Mouse (Mus musculus) forebrain, embryonic 15.5 days (tissue): Measurements from ENCODE around the gene Ctc1. TPM values are rescaled to one million over a fixed set of nuclear protein-coding genes. Genes with fewer than 3 reads are reported as not detected.

Experiments
- ATAC-seq: fragments of 200-750 bp; cut with Nextera tagmentation; replicated peaks from 2 replicates; pipeline ENCODE4 v1.8.0; 2017; ENCODE audit warnings: mild to moderate bottlenecking, moderate TSS enrichment, moderate library complexity
- H3K27ac ChIP-seq: fragments of 300-500 bp; sonication (generic); replicated peaks from 2 replicates; pipeline ENCODE4 v1.5.1; 2015; ENCODE audit warnings: mild to moderate bottlenecking, inconsistent platforms
- H3K27me3 ChIP-seq: fragments of 300-500 bp; sonication (generic); 2 replicates; pipeline ENCODE4 v1.6.1; 2015; ENCODE audit warnings: inconsistent platforms
- H3K36me3 ChIP-seq: fragments of 300-500 bp; sonication (generic); 2 replicates; pipeline ENCODE4 v1.6.1; 2015; ENCODE audit warnings: mild to moderate bottlenecking, inconsistent platforms
- H3K4me1 ChIP-seq: fragments of 300-500 bp; sonication (generic); 2 replicates; pipeline ENCODE4 v1.6.1; 2015; ENCODE audit warnings: inconsistent platforms
- H3K4me2 ChIP-seq: fragments of 300-500 bp; sonication (generic); replicated peaks from 2 replicates; pipeline ENCODE4 v1.6.1; 2015; ENCODE audit warnings: mild to moderate bottlenecking, inconsistent platforms
- H3K4me3 ChIP-seq: fragments of 300-500 bp; sonication (generic); 2 replicates; pipeline ENCODE4 v1.5.1; 2015; ENCODE audit warnings: mild to moderate bottlenecking, inconsistent platforms
- H3K9ac ChIP-seq: fragments of 300-500 bp; sonication (generic); replicated peaks from 2 replicates; pipeline ENCODE4 v1.6.1; 2015; ENCODE audit warnings: mild to moderate bottlenecking, inconsistent platforms
- H3K9me3 ChIP-seq: fragments of 300-500 bp; sonication (generic); 2 replicates; pipeline ENCODE4 v1.6.1; 2016; ENCODE audit warnings: inconsistent platforms
- WGBS: fragments of 180-500 bp; shearing (Covaris S2); methylation state at CpG from one replicate; pipeline ENCODE4 v1.1.7; 2015; ENCODE audit warnings: mixed read lengths; 5-methylcytosine and 5-hydroxymethylcytosine counted together
- microRNA-seq: library from miRNA; unstranded; fragments of <30 nt; microRNA quantifications from one replicate; pipeline ENCODE4, GENCODE M21; 2016
- polyA plus RNA-seq: library from polyadenylated mRNA; unstranded; fragments of >200 nt; fragmentation: Nextera tagmentation; extraction: Ambion mirVana; gene quantifications from 2 replicates; pipeline ENCODE4 v1.2.1, GENCODE M21; 2015

Gene Ctc1
- polyA plus RNA-seq, 1 experiment from 2014 or later = 65.9 TPM

DNA sequence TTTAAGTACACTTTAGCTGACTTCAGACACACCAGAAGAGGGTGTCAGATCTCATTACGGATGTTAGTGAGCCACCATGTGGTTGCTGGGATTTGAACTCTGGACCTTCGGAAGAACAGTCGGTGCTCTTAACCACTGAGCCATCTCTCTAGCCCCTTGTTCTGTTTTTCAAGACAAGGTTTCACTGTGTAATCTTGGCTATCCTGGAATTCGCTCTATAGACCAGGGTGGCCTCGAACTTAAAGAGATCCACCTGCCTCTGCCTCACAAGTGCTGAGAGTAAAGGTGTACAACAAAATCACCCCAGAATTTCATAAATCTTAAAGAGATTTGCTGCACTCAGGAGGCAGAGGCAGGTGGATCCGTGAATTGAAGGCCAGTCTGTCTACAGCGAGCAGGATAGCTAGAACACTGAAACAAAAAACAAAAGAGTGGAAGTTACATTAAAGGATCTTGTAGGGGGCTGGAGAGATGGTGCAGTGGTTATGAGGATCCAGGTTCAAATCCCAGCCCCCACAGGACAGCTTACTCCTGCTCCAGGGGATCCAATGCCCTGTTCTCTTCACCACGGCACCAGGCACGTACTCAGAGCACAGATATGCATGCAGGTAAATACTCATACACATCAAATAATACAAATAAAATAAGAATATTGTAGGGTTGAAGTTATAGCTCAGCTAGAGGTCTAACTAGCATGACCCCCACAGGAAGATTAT is 60.2 kb downstream of the Ctc1 start:
- H3K4me2 ChIP-seq = no peak overlapping the region
- H3K27ac ChIP-seq = no peak overlapping the region
- H3K9me3 ChIP-seq = no peaks in the 10 kb centered on the region
- no peaks in the 10 kb centered on the region for H3K36me3 ChIP-seq
- 39% methylated on average over 9 of the region's 9 CpGs for WGBS
- H3K4me3 ChIP-seq = no peak overlapping the region
- ATAC-seq = no peak
- no peak overlapping the region for H3K9ac ChIP-seq
- no peaks in the 10 kb centered on the region for H3K27me3 ChIP-seq
- peaks cover 29% of the 10 kb centered on the region for H3K4me1 ChIP-seq

DNA sequence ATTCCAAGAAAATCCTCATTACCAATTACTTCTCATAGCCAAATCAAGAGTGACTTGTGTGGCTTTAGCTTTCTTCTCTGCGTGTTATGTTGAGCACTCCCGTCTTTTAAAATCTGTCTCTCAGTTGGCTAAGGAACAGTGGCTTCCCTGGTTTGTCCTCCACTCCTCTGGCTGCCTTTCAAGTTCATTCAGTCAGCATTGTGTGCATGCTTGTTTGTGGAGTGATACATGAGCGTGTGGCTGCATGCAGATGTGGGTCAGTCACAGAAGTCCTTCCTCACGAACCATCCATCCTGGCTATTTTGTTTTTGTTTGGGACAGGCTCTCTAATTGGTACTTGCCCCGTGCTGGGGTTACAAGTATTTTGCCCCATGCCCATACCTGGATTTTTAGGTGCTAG is 60.9 kb downstream of the Ctc1 start:
- no peaks in the 10 kb centered on the region for H3K9me3 ChIP-seq
- H3K9ac ChIP-seq = no peak overlapping the region
- H3K4me1 ChIP-seq = peaks cover 23% of the 10 kb centered on the region
- no peak overlapping the region for H3K27ac ChIP-seq
- ATAC-seq = no peak
- H3K36me3 ChIP-seq = no peaks in the 10 kb centered on the region
- no peaks in the 10 kb centered on the region for H3K27me3 ChIP-seq
- WGBS = 55% methylated on average over 5 of the region's 5 CpGs
- no peak overlapping the region for H3K4me3 ChIP-seq
- no peak overlapping the region for H3K4me2 ChIP-seq

DNA sequence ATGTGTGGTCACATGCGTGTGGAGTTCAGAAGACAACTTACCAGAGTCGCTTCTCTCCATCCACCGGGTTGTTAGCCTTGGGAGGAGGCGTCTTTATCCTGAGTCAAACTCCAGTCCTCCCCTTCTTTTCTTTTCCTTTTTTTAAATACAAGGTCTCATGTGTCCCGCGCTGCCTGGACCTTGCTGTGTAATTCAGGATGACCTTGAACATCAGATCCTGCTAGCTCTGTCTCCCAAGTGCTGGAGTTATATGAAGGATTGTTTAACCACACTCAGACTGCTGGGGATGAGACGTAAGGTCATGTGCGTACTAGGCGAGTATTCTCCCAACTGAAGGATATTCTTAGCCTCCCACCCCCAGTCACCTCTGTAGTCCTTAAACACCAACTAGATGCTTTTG is 61.6 kb downstream of the Ctc1 start:
- H3K4me2 ChIP-seq = no peak overlapping the region
- 86% methylated on average over 9 of the region's 9 CpGs for WGBS

DNA sequence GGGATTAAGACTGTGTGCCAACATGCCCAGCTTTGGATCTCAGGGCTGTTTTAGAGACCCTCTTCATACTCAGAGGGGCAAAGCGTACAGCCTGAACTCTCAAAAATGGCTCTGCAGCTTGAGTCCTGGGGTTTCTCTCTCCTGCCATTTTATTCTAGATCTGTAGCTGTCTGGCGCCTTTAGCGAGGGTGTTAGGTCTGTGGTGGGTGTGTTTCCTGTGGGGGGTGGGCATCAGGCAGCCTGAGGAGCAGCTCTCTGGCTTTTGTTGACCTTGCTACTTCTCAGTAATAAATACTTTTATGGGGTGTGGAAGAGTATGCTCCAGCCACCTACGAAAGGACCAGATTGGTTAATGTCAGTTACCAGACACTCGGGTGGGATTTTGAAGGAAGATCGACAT is 62.3 kb downstream of the Ctc1 start:
- no peak overlapping the region for H3K27ac ChIP-seq
- ATAC-seq = no peak
- 89% methylated on average over 6 of the region's 6 CpGs for WGBS
- no peaks in the 10 kb centered on the region for H3K9me3 ChIP-seq
- peaks cover 11% of the 10 kb centered on the region for H3K4me1 ChIP-seq
- no peaks in the 10 kb centered on the region for H3K36me3 ChIP-seq
- H3K27me3 ChIP-seq = no peaks in the 10 kb centered on the region
- no peak overlapping the region for H3K4me3 ChIP-seq
- no peak overlapping the region for H3K4me2 ChIP-seq
- no peak overlapping the region for H3K9ac ChIP-seq

More for the DNA sequence above, 61.6 kb downstream of the Ctc1 start:
- Histone ChIP-seq H3K9ac (no peak overlapping the region), H3K4me3 (no peak overlapping the region), H3K27ac (no peak overlapping the region), H3K4me1 (peaks cover 16% of the 10 kb centered on the region), H3K9me3 (no peaks in the 10 kb centered on the region), H3K27me3 (no peaks in the 10 kb centered on the region), H3K36me3 (no peaks in the 10 kb centered on the region)
- ATAC-seq = no peak

DNA sequence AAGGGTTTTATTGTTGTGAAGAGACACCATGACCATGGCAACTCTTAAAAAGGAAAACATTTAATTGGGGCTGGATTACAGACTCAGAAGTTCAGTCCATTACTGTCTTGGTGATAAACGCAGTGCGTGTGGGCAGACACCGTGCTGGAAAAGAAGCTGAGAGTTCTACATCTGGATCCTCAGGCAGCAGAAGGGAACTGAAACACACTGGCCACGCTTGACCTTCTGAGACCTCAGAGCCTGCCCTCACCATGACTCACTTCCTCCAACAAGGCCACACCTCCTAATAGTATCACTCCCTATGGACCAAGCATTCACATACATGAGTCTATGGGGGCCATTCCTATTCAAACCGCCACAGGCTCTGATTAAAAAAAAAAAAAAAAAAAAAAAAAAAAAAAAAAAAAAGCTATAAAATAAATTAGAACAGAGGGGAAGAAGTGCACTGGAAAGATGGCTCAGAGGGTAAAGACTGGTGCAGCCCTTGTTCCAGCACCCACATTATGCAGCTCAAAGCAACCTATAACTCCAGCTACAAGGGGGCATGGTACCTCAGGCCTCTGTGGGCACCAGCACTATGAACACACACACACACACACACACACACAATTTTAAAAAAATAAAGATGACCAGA is 63.2 kb downstream of the Ctc1 start:
- 78% methylated on average over 5 of the region's 5 CpGs for WGBS
- no peak overlapping the region for H3K9ac ChIP-seq

DNA sequence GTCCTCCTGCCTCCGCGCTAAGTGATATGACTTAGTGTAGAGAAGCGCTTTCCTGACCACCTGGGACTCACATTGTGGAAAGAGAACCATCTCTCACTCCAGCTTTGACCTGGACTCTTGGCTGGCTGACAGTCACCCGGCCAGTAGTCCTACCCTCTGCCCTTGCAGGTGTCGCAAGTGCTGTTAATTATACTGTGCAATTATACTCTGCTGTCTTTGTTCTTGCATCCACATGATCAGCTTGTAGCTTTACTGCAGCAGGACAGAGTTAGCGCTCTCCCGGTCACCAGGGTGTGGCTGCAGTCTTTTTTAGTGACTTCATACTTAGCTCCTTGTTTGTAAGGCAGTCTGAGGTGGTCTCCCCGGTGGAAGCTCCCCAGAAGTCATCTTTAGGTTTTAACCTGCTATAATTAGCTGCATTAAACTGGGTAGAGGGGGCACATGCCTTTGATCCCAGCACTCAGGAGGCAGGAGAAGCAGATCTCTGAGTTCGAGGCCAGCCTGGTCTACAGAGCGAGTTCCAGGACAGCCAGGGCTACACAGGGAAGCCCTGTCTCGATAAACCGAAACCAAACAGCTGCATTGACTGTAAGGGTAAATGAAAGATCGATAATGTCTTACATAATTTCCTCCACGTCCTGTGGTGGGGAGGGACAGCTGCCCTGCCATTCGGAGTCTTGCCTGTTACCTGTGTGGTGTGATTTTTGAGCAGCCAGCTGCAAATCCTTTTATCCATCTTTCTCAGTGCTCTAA is 64.6 kb downstream of the Ctc1 start:
- no peak overlapping the region for H3K9ac ChIP-seq

More for the DNA sequence above, 63.2 kb downstream of the Ctc1 start:
- Histone ChIP-seq H3K4me2 (no peak overlapping the region), H3K27me3 (no peaks in the 10 kb centered on the region), H3K9me3 (no peaks in the 10 kb centered on the region), H3K4me1 (peaks cover 5% of the 10 kb centered on the region), H3K27ac (no peak overlapping the region), H3K36me3 (no peaks in the 10 kb centered on the region), H3K4me3 (no peak overlapping the region)
- ATAC-seq = no peak

DNA sequence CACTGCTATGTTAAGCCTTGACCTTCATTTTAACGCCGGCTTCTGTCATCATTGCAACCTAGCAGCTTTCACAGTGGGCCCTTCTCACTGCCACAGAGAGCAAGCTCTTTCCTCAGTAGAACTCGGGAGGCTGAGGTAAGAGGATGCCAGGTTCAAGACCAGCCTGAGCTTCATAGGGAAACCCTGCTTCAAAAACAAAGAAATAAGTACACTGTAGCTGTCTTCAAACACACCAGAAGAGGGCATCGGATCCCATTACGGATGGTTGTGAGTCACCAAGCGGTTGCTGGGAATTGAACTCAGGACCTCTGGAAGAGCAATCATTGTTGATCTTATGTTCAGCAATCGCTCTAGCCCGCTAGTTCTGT is 65.1 kb downstream of the Ctc1 start:
- H3K36me3 ChIP-seq = no peaks in the 10 kb centered on the region
- H3K27me3 ChIP-seq = no peaks in the 10 kb centered on the region
- no peaks in the 10 kb centered on the region for H3K4me1 ChIP-seq
- 87% methylated on average over 8 of the region's 8 CpGs for WGBS
- H3K4me3 ChIP-seq = no peak overlapping the region
- no peak overlapping the region for H3K4me2 ChIP-seq
- H3K9me3 ChIP-seq = no peaks in the 10 kb centered on the region
- H3K27ac ChIP-seq = no peak overlapping the region
- no peak overlapping the region for H3K9ac ChIP-seq
- no peak for ATAC-seq

More for the DNA sequence above, 64.6 kb downstream of the Ctc1 start:
- Histone ChIP-seq H3K4me3 (no peak overlapping the region), H3K27me3 (no peaks in the 10 kb centered on the region), H3K4me2 (no peak overlapping the region), H3K4me1 (no peaks in the 10 kb centered on the region), H3K9me3 (no peaks in the 10 kb centered on the region), H3K27ac (no peak overlapping the region), H3K36me3 (no peaks in the 10 kb centered on the region)
- no peak for ATAC-seq
- 82% methylated on average over 15 of the region's 15 CpGs for WGBS

DNA sequence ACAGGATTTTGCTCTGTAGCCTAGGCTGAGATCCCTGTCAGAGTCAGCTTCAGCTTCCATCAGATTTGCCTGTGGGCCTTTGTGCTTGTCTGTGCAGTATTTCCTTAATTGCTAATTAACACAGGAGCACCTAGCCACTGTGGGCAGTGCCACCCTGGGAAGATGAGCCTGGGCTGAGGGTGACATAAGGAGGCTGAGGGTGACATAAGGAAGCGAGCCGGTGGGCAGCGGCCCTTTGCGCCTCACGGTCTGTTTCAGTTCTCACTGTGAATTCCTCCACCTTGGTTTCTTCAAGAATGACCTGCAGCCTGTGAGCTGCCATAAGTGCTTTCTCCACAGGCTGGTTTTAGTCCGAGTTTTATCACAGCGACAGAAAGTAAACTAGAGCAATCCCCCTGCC is 65.9 kb downstream of the Ctc1 start:
- no peak overlapping the region for H3K4me2 ChIP-seq
- H3K27me3 ChIP-seq = no peaks in the 10 kb centered on the region
- H3K4me3 ChIP-seq = no peak overlapping the region
- no peaks in the 10 kb centered on the region for H3K4me1 ChIP-seq
- 86% methylated on average over 7 of the region's 7 CpGs for WGBS
- H3K27ac ChIP-seq = no peak overlapping the region
- no peaks in the 10 kb centered on the region for H3K9me3 ChIP-seq
- no peak for ATAC-seq
- no peak overlapping the region for H3K9ac ChIP-seq
- H3K36me3 ChIP-seq = no peaks in the 10 kb centered on the region

DNA sequence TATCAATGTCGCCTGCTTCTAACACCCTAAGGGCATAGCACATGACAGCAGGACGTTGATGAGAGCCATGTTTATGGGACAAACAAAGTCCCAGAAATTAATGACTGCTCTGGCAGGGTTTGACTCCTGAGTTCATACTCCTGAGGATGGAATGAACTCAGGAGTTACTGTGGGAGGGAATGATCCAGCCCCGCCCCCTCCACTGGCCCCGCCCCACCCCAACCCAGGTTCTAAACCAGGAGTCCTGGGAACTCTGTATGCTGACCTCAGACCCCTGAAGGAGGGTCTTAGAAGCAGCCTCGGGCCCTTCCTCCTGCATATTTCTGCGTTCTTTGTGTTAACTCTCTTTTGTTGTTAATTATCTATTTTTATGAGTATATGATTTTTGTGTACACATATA is 69.9 kb downstream of the Ctc1 start:
- Histone ChIP-seq H3K27me3 (no peaks in the 10 kb centered on the region), H3K27ac (no peak overlapping the region), H3K4me3 (no peak overlapping the region), H3K4me1 (peaks cover 20% of the 10 kb centered on the region), H3K9me3 (no peaks in the 10 kb centered on the region), H3K9ac (no peak overlapping the region), H3K36me3 (no peaks in the 10 kb centered on the region), H3K4me2 (no peak overlapping the region)
- no peak for ATAC-seq
- WGBS = 64% methylated on average over 6 of the region's 6 CpGs

Small RNA genes within 50 kb of the gene (microRNA-seq; reads per million reads assigned to microRNA genes)
- 3.7 reads per million, percentile 12 among the genes with 10 or more reads in this experiment for gene Mir3062

Other genes with a start within 250 kb of the Ctc1 start
- 86.4 and 92.3 TPM in 2 replicates for gene Ndel1, start 144.1 kb upstream of the Ctc1 start, polyA plus RNA-seq
- 0.06 TPM in 1 of 2 replicates, not detected in the other for gene Rnf222, start 127.4 kb upstream of the Ctc1 start, polyA plus RNA-seq
- gene Rpl26, start 114.3 kb upstream of the Ctc1 start, polyA plus RNA-seq = 638 and 670 TPM in 2 replicates
- 0.31 and 0.32 TPM in 2 replicates for gene Odf4, start 88.8 kb upstream of the Ctc1 start, polyA plus RNA-seq
- gene Arhgef15, start 58.4 kb upstream of the Ctc1 start, polyA plus RNA-seq = 7.0 and 8.2 TPM in 2 replicates
- gene Slc25a35, start 47.8 kb upstream of the Ctc1 start, polyA plus RNA-seq = 1.5 and 1.7 TPM in 2 replicates
- 37.0 and 39.3 TPM in 2 replicates for gene Rangrf, start 40.7 kb upstream of the Ctc1 start, polyA plus RNA-seq
- gene Pfas, start 7.5 kb upstream of the Ctc1 start, polyA plus RNA-seq = 22.5 and 26.3 TPM in 2 replicates
- gene Aurkb, start 29.7 kb downstream of the Ctc1 start, polyA plus RNA-seq = 68.3 and 81.8 TPM in 2 replicates
- 12.8 and 15.4 TPM in 2 replicates for gene Borcs6, start 43.8 kb downstream of the Ctc1 start, polyA plus RNA-seq
- 47.6 and 50.5 TPM in 2 replicates for gene Tmem107, start 54.9 kb downstream of the Ctc1 start, polyA plus RNA-seq
- 179 and 188 TPM in 2 replicates for gene Vamp2, start 72.6 kb downstream of the Ctc1 start, polyA plus RNA-seq
- gene Per1, start 79.3 kb downstream of the Ctc1 start, polyA plus RNA-seq = 7.6 and 8.2 TPM in 2 replicates
- gene Hes7, start 104.5 kb downstream of the Ctc1 start, polyA plus RNA-seq = 0.42 and 0.46 TPM in 2 replicates
- gene 9130213A22Rik, start 106.7 kb downstream of the Ctc1 start, polyA plus RNA-seq = 0.31 and 0.38 TPM in 2 replicates
- gene Aloxe3, start 110.0 kb downstream of the Ctc1 start, polyA plus RNA-seq = 2.2 and 3.6 TPM in 2 replicates
- gene Alox12b, start 141.1 kb downstream of the Ctc1 start, polyA plus RNA-seq = not detected in 2 replicates
- 0.05 TPM in 1 of 2 replicates, not detected in the other for gene Alox8, start 181.9 kb downstream of the Ctc1 start, polyA plus RNA-seq
- 0.47 and 0.52 TPM in 2 replicates for gene Gucy2e, start 221.1 kb downstream of the Ctc1 start, polyA plus RNA-seq